Mouse (Mus musculus) thymus, adult 2 months (tissue): ENCODE data around the gene Wdfy3. TPM values are rescaled to one million over a fixed set of nuclear protein-coding genes. Genes with fewer than 3 reads are reported as not detected.

Source experiments
- DNase-seq: peaks from one replicate; pipeline ENCODE4 v3.0.0; 2021
- H3K27ac ChIP-seq: fragments of 200-500 bp; 2 replicates; pipeline ENCODE4 v1.5.1; 2012; ENCODE audit warnings: low read length, control low read depth; ENCODE audit not compliant: control insufficient read depth, insufficient read depth
- H3K27me3 ChIP-seq: fragments of 200-500 bp; 2 replicates; pipeline ENCODE4 v1.6.1; 2012; ENCODE audit warnings: mild to moderate bottlenecking, low read length, moderate library complexity, mixed read lengths; ENCODE audit not compliant: control insufficient read depth, insufficient read depth
- H3K36me3 ChIP-seq: fragments of 200-500 bp; 2 replicates; pipeline ENCODE4 v1.6.1; 2012; ENCODE audit warnings: mild to moderate bottlenecking, low read length, moderate library complexity; ENCODE audit not compliant: control insufficient read depth, insufficient read depth
- H3K4me1 ChIP-seq: fragments of 200-500 bp; replicated peaks from 2 replicates; pipeline ENCODE4 v1.6.1; 2012; ENCODE audit warnings: low read length; ENCODE audit not compliant: control insufficient read depth, insufficient read depth
- H3K4me3 ChIP-seq: fragments of 200-500 bp; 2 replicates; pipeline ENCODE4 v1.5.1; 2012; ENCODE audit warnings: mild to moderate bottlenecking, low read length, control low read depth, moderate library complexity; ENCODE audit not compliant: control insufficient read depth, insufficient read depth
- CTCF ChIP-seq: fragments of 200-500 bp; IDR thresholded peaks from 2 replicates; pipeline ENCODE4 v1.5.1; 2012; ENCODE audit warnings: mild to moderate bottlenecking, control low read depth, low read length, moderate library complexity, borderline replicate concordance; ENCODE audit not compliant: control insufficient read depth, poor library complexity, insufficient read depth; ENCODE audit errors: extremely low read depth
- POLR2A ChIP-seq: fragments of 200-500 bp; IDR thresholded peaks from 2 replicates; pipeline ENCODE4 v1.6.1; 2012; ENCODE audit warnings: mild to moderate bottlenecking, low read length, control low read depth, moderate library complexity; ENCODE audit not compliant: control insufficient read depth, poor library complexity, insufficient read depth; ENCODE audit errors: extremely low read depth
- WGBS: fragments of 180-500 bp; shearing (Covaris S2); methylation state at CpG from one replicate; pipeline ENCODE4 v1.1.7; 2018; 5-methylcytosine and 5-hydroxymethylcytosine counted together
- polyA plus RNA-seq: library from polyadenylated mRNA; depleted of rRNA; stranded (reverse); fragments of >200 nt; gene quantifications from 2 replicates; pipeline ENCODE4 v1.2.3, GENCODE M21; 2012

The Wdfy3 gene
- polyA plus RNA-seq, 1 experiment: 6.8 TPM

DNA sequence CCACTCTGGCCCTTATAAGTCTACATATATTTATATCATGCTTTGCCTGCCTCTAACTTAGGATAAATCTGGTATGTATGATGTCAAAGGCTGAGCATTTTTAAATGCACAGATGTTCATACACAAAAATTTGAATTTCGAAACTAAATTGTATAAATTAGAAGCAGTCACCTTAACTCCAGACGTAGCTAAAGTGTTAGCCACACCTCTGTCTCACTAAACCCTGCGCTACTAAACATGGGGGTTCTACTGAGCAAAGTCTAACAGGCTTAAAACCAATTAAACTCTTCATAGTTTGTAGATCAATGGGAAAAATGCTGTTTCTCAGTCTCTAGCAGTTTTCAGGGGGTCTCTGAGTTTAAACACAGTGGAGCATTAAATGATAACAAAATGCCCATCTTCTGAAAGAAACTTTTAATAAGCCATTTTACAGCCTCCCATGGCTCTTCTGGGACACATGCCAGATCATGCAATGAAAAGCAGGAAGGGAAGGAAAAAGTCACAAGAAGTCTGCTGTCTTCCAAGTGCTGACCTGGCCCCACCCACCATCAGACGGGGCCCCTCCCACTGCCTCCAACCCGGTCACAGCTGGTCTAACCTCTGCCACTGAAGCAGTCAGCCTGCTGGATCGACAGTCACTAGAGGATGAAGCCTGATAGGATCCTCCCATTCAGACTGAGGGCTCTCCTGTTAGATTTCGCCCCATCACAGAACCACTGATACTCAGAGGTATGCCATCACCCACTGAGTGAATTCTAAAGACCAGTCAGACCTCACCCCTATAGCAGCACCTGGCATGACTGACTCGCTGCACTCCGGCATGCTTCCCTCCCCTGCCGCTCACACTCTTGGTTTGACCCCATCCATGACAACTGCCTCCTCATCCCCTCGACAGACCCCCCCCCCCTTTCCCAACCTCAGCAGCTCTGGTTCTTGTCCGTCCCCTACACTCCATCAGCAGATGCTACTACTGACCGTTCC lies 23.8 kb downstream of the Wdfy3 start:
- no peak for DNase-seq
- no peak overlapping the region for H3K4me3 ChIP-seq
- H3K27ac ChIP-seq: no peak overlapping the region
- no peaks in the 10 kb centered on the region for H3K4me1 ChIP-seq
- WGBS: 85% methylated on average over 13 of the region's 13 CpGs
- TF ChIP-seq CTCF (no peak), POLR2A (no peak)
- H3K36me3 ChIP-seq: no peaks in the 10 kb centered on the region
- H3K27me3 ChIP-seq: no peaks in the 10 kb centered on the region

DNA sequence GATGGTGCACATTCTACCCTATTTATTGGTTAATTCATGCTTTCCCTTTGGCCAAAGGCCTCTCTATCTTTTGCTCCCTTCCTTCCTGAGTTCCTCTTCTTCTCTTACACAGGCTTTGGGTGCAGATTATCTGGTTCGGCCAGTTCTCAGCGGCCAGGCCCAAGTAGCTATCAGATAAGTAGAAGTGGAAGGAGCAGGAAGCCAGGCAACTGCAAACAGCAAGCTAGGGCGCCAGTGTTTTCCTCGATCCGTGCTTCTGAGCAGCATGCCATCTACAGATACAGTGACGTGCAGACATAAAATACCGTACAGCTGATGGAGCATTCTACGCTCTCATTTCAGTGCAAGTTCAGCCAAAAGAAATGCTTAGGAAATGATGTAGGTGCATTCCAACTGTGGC lies 24.5 kb downstream of the Wdfy3 start:
- H3K4me3 ChIP-seq: no peak overlapping the region
- no peaks in the 10 kb centered on the region for H3K36me3 ChIP-seq
- H3K27ac ChIP-seq: no peak overlapping the region
- H3K27me3 ChIP-seq: no peaks in the 10 kb centered on the region
- no peaks in the 10 kb centered on the region for H3K4me1 ChIP-seq
- TF ChIP-seq POLR2A: no peak
- no peak for TF ChIP-seq CTCF
- WGBS: 75% methylated on average over 8 of the region's 8 CpGs
- no peak for DNase-seq

DNA sequence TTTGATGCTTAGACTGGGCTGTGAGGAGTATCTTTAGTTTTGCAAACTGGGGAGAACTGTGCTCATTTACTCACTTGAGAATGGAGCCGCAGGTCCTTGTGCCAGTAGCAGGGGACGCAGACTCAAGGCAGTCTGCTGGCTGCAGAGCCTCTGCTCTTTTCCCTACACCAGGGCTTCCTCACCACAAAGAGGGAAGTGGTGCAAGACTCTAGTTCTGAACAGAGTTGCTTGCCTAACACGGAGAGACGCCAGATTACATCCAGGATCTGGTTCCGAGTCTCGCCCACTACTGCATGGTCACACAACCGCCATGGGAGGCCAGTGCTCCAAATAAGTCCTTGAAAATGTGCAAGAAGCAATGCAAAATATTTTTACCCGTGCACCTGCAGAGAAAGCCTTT lies 36.4 kb downstream of the Wdfy3 start:
- H3K27me3 ChIP-seq: no peaks in the 10 kb centered on the region
- no peak for DNase-seq
- TF ChIP-seq POLR2A (no peak), CTCF (no peak)
- 63% methylated on average over 8 of the region's 8 CpGs for WGBS
- H3K4me1 ChIP-seq: no peaks in the 10 kb centered on the region; the same call in 1 of the 2 replicates
- no peak overlapping the region for H3K4me3 ChIP-seq
- no peak overlapping the region for H3K27ac ChIP-seq
- H3K36me3 ChIP-seq: no peaks in the 10 kb centered on the region

DNA sequence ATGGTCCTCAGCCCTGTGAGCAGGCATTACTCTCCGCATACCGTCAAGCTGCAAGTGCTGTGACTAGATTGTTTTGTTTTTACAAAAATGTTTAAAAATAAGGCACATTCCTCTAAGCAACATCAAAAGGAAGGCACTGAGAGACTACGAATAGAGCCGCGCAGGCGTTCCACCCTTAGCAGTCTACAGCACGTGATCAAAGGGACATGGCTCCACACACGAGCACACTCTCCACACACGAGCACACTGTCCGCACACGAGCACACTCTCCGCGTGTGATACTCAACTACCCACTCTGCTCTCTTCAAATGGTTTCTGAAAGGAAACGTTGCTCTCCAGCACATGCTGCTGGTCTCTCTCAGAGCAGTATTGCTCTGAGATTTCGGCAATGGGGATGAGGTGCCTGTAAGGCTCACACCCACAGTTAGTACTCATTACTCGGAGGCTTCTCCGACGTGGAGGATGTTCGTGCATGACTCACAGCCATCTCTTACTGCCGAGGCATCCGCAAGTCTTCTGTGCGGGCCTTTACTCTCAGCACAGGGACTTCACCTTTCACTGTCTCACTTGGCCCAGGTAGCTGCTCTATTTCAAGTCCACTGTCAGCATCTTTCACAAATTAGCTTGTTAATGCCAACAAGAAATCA lies 37.0 kb downstream of the Wdfy3 start:
- TF ChIP-seq CTCF (no peak), POLR2A (no peak)
- DNase-seq: no peak
- Histone ChIP-seq H3K27me3 (no peaks in the 10 kb centered on the region), H3K4me3 (no peak overlapping the region), H3K36me3 (no peaks in the 10 kb centered on the region), H3K27ac (no peak overlapping the region), H3K4me1 (no peaks in the 10 kb centered on the region; the same call in 1 of the 2 replicates)
- WGBS: 94% methylated on average over 22 of the region's 22 CpGs

DNA sequence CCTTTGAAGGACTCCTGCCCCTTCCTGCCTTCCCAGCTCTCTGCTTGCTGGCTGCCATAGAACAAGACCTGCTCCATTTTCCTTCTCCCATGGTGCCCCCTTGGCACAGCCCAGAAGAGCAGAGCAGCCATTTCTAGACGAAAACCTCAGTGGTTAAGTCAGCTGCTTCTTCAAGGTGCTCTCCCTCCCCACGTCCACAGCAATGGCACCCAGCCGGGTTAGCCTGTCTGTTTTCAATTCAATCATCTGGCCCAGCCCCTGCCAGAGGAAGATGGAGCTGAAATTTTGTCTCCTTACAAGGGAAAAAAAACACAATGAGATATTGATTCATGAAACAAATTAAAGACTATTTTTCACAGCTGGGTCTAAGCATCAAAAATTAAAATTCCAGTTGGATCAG lies 37.5 kb downstream of the Wdfy3 start:
- H3K36me3 ChIP-seq: no peaks in the 10 kb centered on the region
- H3K27me3 ChIP-seq: no peaks in the 10 kb centered on the region
- no peaks in the 10 kb centered on the region; the same call in 1 of the 2 replicates for H3K4me1 ChIP-seq
- no peak overlapping the region for H3K27ac ChIP-seq
- TF ChIP-seq POLR2A: no peak
- no peak for TF ChIP-seq CTCF
- 86% methylated on average over 3 of the region's 3 CpGs for WGBS
- H3K4me3 ChIP-seq: no peak overlapping the region
- no peak for DNase-seq

DNA sequence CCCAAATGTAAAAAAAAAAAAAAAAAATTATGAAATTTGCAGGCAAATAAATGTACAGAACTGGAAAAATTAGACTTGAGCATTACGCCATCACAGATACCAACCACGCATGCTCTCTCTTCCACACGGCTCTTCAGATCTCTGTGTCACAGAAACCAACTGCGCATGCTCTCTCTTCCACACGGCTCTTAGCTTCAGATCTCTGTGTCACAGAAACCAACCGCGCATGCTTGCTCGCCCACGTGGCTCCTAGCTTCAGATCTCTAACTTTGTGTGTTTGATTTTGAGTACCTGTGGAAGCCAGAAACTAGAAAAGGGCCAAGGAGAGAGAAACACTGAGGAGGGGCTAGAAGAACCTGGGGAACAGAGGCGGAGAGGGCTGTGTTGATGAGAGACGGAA lies 46.3 kb downstream of the Wdfy3 start:
- Histone ChIP-seq H3K36me3 (no peaks in the 10 kb centered on the region), H3K27me3 (no peaks in the 10 kb centered on the region)
- WGBS: 96% methylated on average over 11 of the region's 11 CpGs

More for the DNA sequence above, 46.3 kb downstream of the Wdfy3 start:
- no peak overlapping the region for H3K27ac ChIP-seq
- H3K4me1 ChIP-seq: no peaks in the 10 kb centered on the region
- H3K4me3 ChIP-seq: no peak overlapping the region
- TF ChIP-seq POLR2A (no peak), CTCF (no peak)
- no peak for DNase-seq
